Mouse (Mus musculus): ENCODE results near the gene Baiap2l1. TPM values are rescaled to one million over a fixed set of nuclear protein-coding genes. Genes with fewer than 3 reads are reported as not detected.

The Baiap2l1 gene
- polyA plus RNA-seq, 1 experiment, result 2.2 TPM

GRCm38 (mm10) chr5:144263082-144263481 lies 94.8 kb downstream of the Baiap2l1 start:
- no peak for TF ChIP-seq POLR2A (IDR thresholded peaks at IDR 0.05; ENCODE audit: control insufficient read depth, extremely low read depth, insufficient read depth, low read length, poor library complexity)
- TF ChIP-seq CTCF (IDR thresholded peaks at IDR 0.05; ENCODE audit: borderline replicate concordance, control insufficient read depth, extremely low read depth, insufficient read depth, low read length, poor library complexity), result no peak
- no peak for DNase-seq
- Histone ChIP-seq H3K27me3 (ENCODE audit: control insufficient read depth, insufficient read depth, low read length) (no peaks in the 10 kb centered on the region), H3K4me3 (ENCODE audit: control insufficient read depth, insufficient read depth, low read length) (no peak overlapping the region), H3K36me3 (ENCODE audit: control insufficient read depth, insufficient read depth, low read length) (peaks cover 3% of the 10 kb centered on the region; the same call in 1 of the 2 replicates), H3K4me1 (replicated peaks; ENCODE audit: control insufficient read depth, insufficient read depth, low read length) (peaks cover 8% of the 10 kb centered on the region), H3K27ac (ENCODE audit: control insufficient read depth, insufficient read depth, low read length) (no peak overlapping the region)
- WGBS, result 88% methylated on average over 9 of the region's 9 CpGs

GRCm38 (mm10) chr5:144261829-144262228 lies 96.1 kb downstream of the Baiap2l1 start:
- no peak overlapping the region for H3K27ac ChIP-seq (ENCODE audit: control insufficient read depth, insufficient read depth, low read length)
- H3K27me3 ChIP-seq (ENCODE audit: control insufficient read depth, insufficient read depth, low read length), result no peaks in the 10 kb centered on the region
- 97% methylated on average over 5 of the region's 5 CpGs for whole genome bisulfite sequencing
- no peak overlapping the region for H3K4me3 ChIP-seq (ENCODE audit: control insufficient read depth, insufficient read depth, low read length)
- H3K36me3 ChIP-seq (ENCODE audit: control insufficient read depth, insufficient read depth, low read length), result peaks cover 3% of the 10 kb centered on the region; the same call in 1 of the 2 replicates
- TF ChIP-seq CTCF (IDR thresholded peaks at IDR 0.05; ENCODE audit: borderline replicate concordance, control insufficient read depth, extremely low read depth, insufficient read depth, low read length, poor library complexity), result no peak
- TF ChIP-seq POLR2A (IDR thresholded peaks at IDR 0.05; ENCODE audit: control insufficient read depth, extremely low read depth, insufficient read depth, low read length, poor library complexity), result no peak
- peaks cover 17% of the 10 kb centered on the region for H3K4me1 ChIP-seq (replicated peaks; ENCODE audit: control insufficient read depth, insufficient read depth, low read length)
- no peak for DNase-seq

DNA sequence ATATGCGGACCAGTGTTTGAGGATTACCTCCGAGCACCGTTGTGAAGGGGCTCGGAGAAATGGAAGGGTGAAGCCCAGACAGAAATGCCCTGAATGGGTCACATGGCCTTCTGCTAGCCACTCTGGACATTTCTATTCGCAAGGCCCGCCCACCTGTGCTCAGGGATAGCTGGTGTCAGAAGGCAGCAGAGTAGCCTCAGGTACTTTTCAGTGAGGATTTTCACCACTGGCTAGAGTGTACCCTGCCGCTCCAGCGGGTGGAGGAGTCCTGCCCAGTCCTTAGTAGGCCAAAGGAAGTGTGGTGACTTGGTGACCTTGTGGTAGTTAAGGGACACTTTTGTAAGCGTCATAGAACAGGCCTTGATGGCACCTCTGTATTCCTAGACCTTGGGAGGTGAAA lies 96.6 kb downstream of the Baiap2l1 start:
- no peak overlapping the region for H3K27ac ChIP-seq (ENCODE audit: control insufficient read depth, insufficient read depth, low read length)
- H3K27me3 ChIP-seq (ENCODE audit: control insufficient read depth, insufficient read depth, low read length), result no peaks in the 10 kb centered on the region
- WGBS, result 93% methylated on average over 9 of the region's 9 CpGs
- H3K36me3 ChIP-seq (ENCODE audit: control insufficient read depth, insufficient read depth, low read length), result peaks cover 3% of the 10 kb centered on the region; the same call in 1 of the 2 replicates
- no peak overlapping the region for H3K4me3 ChIP-seq (ENCODE audit: control insufficient read depth, insufficient read depth, low read length)
- no peak for DNase-seq
- TF ChIP-seq POLR2A (IDR thresholded peaks at IDR 0.05; ENCODE audit: control insufficient read depth, extremely low read depth, insufficient read depth, low read length, poor library complexity) (no peak), CTCF (IDR thresholded peaks at IDR 0.05; ENCODE audit: borderline replicate concordance, control insufficient read depth, extremely low read depth, insufficient read depth, low read length, poor library complexity) (no peak)
- peaks cover 22% of the 10 kb centered on the region for H3K4me1 ChIP-seq (replicated peaks; ENCODE audit: control insufficient read depth, insufficient read depth, low read length)

- no peaks in the 10 kb centered on the region for H3K27me3 ChIP-seq (ENCODE audit: control insufficient read depth, insufficient read depth, low read length)
- H3K4me1 ChIP-seq (replicated peaks; ENCODE audit: control insufficient read depth, insufficient read depth, low read length), result peaks cover 26% of the 10 kb centered on the region
- TF ChIP-seq POLR2A (IDR thresholded peaks at IDR 0.05; ENCODE audit: control insufficient read depth, extremely low read depth, insufficient read depth, low read length, poor library complexity), result no peak
- DNase-seq, result no peak
- WGBS, result 92% methylated on average over 8 of the region's 8 CpGs
- no peak overlapping the region for H3K27ac ChIP-seq (ENCODE audit: control insufficient read depth, insufficient read depth, low read length)
- H3K4me3 ChIP-seq (ENCODE audit: control insufficient read depth, insufficient read depth, low read length), result no peak overlapping the region
- H3K36me3 ChIP-seq (ENCODE audit: control insufficient read depth, insufficient read depth, low read length), result peaks cover 3% of the 10 kb centered on the region; the same call in 1 of the 2 replicates
Observed at GRCm38 (mm10) chr5:144260464-144260863, 97.4 kb downstream of the Baiap2l1 start.

GRCm38 (mm10) chr5:144259228-144259627 lies 98.7 kb downstream of the Baiap2l1 start:
- TF ChIP-seq POLR2A (IDR thresholded peaks at IDR 0.05; ENCODE audit: control insufficient read depth, extremely low read depth, insufficient read depth, low read length, poor library complexity) (no peak), CTCF (IDR thresholded peaks at IDR 0.05; ENCODE audit: borderline replicate concordance, control insufficient read depth, extremely low read depth, insufficient read depth, low read length, poor library complexity) (no peak)
- WGBS, result 93% methylated on average over 6 of the region's 6 CpGs
- H3K27me3 ChIP-seq (ENCODE audit: control insufficient read depth, insufficient read depth, low read length), result no peaks in the 10 kb centered on the region
- no peak overlapping the region for H3K4me3 ChIP-seq (ENCODE audit: control insufficient read depth, insufficient read depth, low read length)
- H3K4me1 ChIP-seq (replicated peaks; ENCODE audit: control insufficient read depth, insufficient read depth, low read length), result peaks cover 32% of the 10 kb centered on the region
- no peaks in the 10 kb centered on the region for H3K36me3 ChIP-seq (ENCODE audit: control insufficient read depth, insufficient read depth, low read length)
- DNase-seq, result no peak
- H3K27ac ChIP-seq (ENCODE audit: control insufficient read depth, insufficient read depth, low read length), result no peak overlapping the region

GRCm38 (mm10) chr5:144258687-144259086 lies 99.2 kb downstream of the Baiap2l1 start:
- peaks cover 32% of the 10 kb centered on the region for H3K4me1 ChIP-seq (replicated peaks; ENCODE audit: control insufficient read depth, insufficient read depth, low read length)
- H3K27me3 ChIP-seq (ENCODE audit: control insufficient read depth, insufficient read depth, low read length), result no peaks in the 10 kb centered on the region
- 73% methylated on average over 2 of the region's 2 CpGs for WGBS
- H3K36me3 ChIP-seq (ENCODE audit: control insufficient read depth, insufficient read depth, low read length), result no peaks in the 10 kb centered on the region
- no peak overlapping the region for H3K27ac ChIP-seq (ENCODE audit: control insufficient read depth, insufficient read depth, low read length)
- no peak overlapping the region for H3K4me3 ChIP-seq (ENCODE audit: control insufficient read depth, insufficient read depth, low read length)
- DNase-seq, result no peak
- TF ChIP-seq CTCF (IDR thresholded peaks at IDR 0.05; ENCODE audit: borderline replicate concordance, control insufficient read depth, extremely low read depth, insufficient read depth, low read length, poor library complexity) (no peak), POLR2A (IDR thresholded peaks at IDR 0.05; ENCODE audit: control insufficient read depth, extremely low read depth, insufficient read depth, low read length, poor library complexity) (no peak)

GRCm38 (mm10) chr5:144258131-144258611 lies 99.7 kb downstream of the Baiap2l1 start:
- Histone ChIP-seq H3K36me3 (ENCODE audit: control insufficient read depth, insufficient read depth, low read length) (no peaks in the 10 kb centered on the region), H3K4me3 (ENCODE audit: control insufficient read depth, insufficient read depth, low read length) (no peak overlapping the region), H3K4me1 (replicated peaks; ENCODE audit: control insufficient read depth, insufficient read depth, low read length) (peaks cover 32% of the 10 kb centered on the region), H3K27ac (ENCODE audit: control insufficient read depth, insufficient read depth, low read length) (no peak overlapping the region), H3K27me3 (ENCODE audit: control insufficient read depth, insufficient read depth, low read length) (no peaks in the 10 kb centered on the region)
- DNase-seq, result no peak
- TF ChIP-seq CTCF (IDR thresholded peaks at IDR 0.05; ENCODE audit: borderline replicate concordance, control insufficient read depth, extremely low read depth, insufficient read depth, low read length, poor library complexity), result no peak
- no peak for TF ChIP-seq POLR2A (IDR thresholded peaks at IDR 0.05; ENCODE audit: control insufficient read depth, extremely low read depth, insufficient read depth, low read length, poor library complexity)
- 86% methylated on average over 14 of the region's 14 CpGs for WGBS

All from thymus, adult 2 months (tissue).